Mouse (Mus musculus) CH12.LX (cell line): ENCODE measurements around the gene Spats2. TPM values are rescaled to one million over a fixed set of nuclear protein-coding genes. Genes with fewer than 3 reads are reported as not detected.

ENCODE experiments used
- DNase-seq: peaks from one replicate; pipeline ENCODE4 v3.0.0-alpha.2; 2013; ENCODE audit errors: extremely low read depth
- H3K27ac ChIP-seq: 2 replicates; pipeline ENCODE4 v1.5.1; 2012; ENCODE audit warnings: low read depth, mild to moderate bottlenecking, control low read depth, moderate library complexity; ENCODE audit not compliant: insufficient read depth
- H3K27me3 ChIP-seq: replicated peaks from 2 replicates; pipeline ENCODE3; 2012; ENCODE audit warnings: inconsistent platforms
- H3K36me3 ChIP-seq, 2 experiments: replicated peaks in 1 of 2; 2 replicates each; pipeline versions ENCODE3 to v1.6.1; 2012; ENCODE audit warnings: inconsistent platforms in 1 of 2, low read length in 1 of 2, mild to moderate bottlenecking in 1 of 2, mixed read lengths in 1 of 2, moderate library complexity in 1 of 2; ENCODE audit not compliant: control insufficient read depth in 1 of 2, insufficient read depth in 1 of 2
- H3K4me1 ChIP-seq, 2 experiments: 2 replicates each; pipeline ENCODE4 v1.6.1; 2012; ENCODE audit warnings: inconsistent platforms in 1 of 2, moderate library complexity in 1 of 2; ENCODE audit not compliant: insufficient read depth in 2 of 2, control insufficient read depth in 1 of 2
- H3K4me2 ChIP-seq: 2 replicates; pipeline ENCODE4 v1.6.1; 2012; ENCODE audit warnings: low read depth, mild to moderate bottlenecking, control low read depth; ENCODE audit not compliant: poor library complexity, insufficient read depth, severe bottlenecking
- H3K4me3 ChIP-seq, 3 experiments: fragments of 150-350 bp in 1 of 3; sonication (generic) in 1 of 3; replicated peaks in 1 of 3; 2 replicates each; pipeline versions ENCODE3 to v1.5.1; 2011 to 2012; ENCODE audit warnings: low read depth in 2 of 3, low read length in 2 of 3, mild to moderate bottlenecking in 2 of 3, moderate library complexity in 2 of 3, control low read depth in 1 of 3, improper control_type of control experiment in 1 of 3, inconsistent platforms in 1 of 3, mixed read lengths in 1 of 3; ENCODE audit not compliant: poor library complexity in 1 of 3
- H3K79me2 ChIP-seq: replicated peaks from 2 replicates; pipeline ENCODE4 v1.6.1; 2012; ENCODE audit warnings: mild to moderate bottlenecking, moderate library complexity; ENCODE audit not compliant: control insufficient read depth, poor library complexity, insufficient read depth, severe bottlenecking; ENCODE audit errors: extremely low read depth
- H3K9ac ChIP-seq: 2 replicates; pipeline ENCODE4 v1.6.1; 2012; ENCODE audit warnings: low read depth, mild to moderate bottlenecking, control low read depth, moderate library complexity; ENCODE audit not compliant: insufficient read depth
- H3K9me3 ChIP-seq: replicated peaks from 2 replicates; pipeline ENCODE3; 2012; ENCODE audit warnings: low read length, inconsistent platforms, mixed read lengths
- BHLHE40 ChIP-seq: IDR thresholded peaks from 2 replicates; pipeline ENCODE4 v1.6.1; 2011; ENCODE audit warnings: mild to moderate bottlenecking, low read depth, low read length, improper control_type of control experiment
- CHD2 ChIP-seq: IDR thresholded peaks from 2 replicates; pipeline ENCODE4 v1.6.1; 2011; ENCODE audit warnings: low read length, improper control_type of control experiment
- E2F4 ChIP-seq: IDR thresholded peaks from 2 replicates; pipeline ENCODE4 v1.6.1; 2011; ENCODE audit warnings: low read depth, low read length, improper control_type of control experiment; ENCODE audit not compliant: insufficient replicate concordance
- ETS1 ChIP-seq: conservative IDR thresholded peaks from 2 replicates; pipeline ENCODE4 v1.6.1; 2012; ENCODE audit warnings: low read depth, mild to moderate bottlenecking, inconsistent platforms, low read length, improper control_type of control experiment, moderate library complexity
- IRF4 ChIP-seq: IDR thresholded peaks from 2 replicates; pipeline ENCODE4 v1.6.1; 2014; ENCODE audit warnings: low read depth, mild to moderate bottlenecking, inconsistent platforms, low read length, improper control_type of control experiment
- JUN ChIP-seq: IDR thresholded peaks from 2 replicates; pipeline ENCODE4 v1.6.1; 2011; ENCODE audit warnings: low read depth, mild to moderate bottlenecking, low read length, improper control_type of control experiment, moderate library complexity; ENCODE audit not compliant: insufficient read depth
- MAFK ChIP-seq: IDR thresholded peaks from 2 replicates; pipeline ENCODE4 v1.6.1; 2011; ENCODE audit warnings: low read length, improper control_type of control experiment; ENCODE audit not compliant: insufficient replicate concordance
- MAZ ChIP-seq: IDR thresholded peaks from 2 replicates; pipeline ENCODE4 v1.6.1; 2012; ENCODE audit warnings: low read depth, mild to moderate bottlenecking, inconsistent platforms, low read length, improper control_type of control experiment, moderate library complexity
- MEF2A ChIP-seq: IDR thresholded peaks from 2 replicates; pipeline ENCODE4 v1.6.1; 2014; ENCODE audit warnings: low read depth, mild to moderate bottlenecking, inconsistent platforms, low read length, improper control_type of control experiment, borderline replicate concordance
- MYC ChIP-seq: IDR thresholded peaks from 2 replicates; pipeline ENCODE4 v1.6.1; 2011; ENCODE audit warnings: low read depth, mild to moderate bottlenecking, improper control_type of control experiment, low read length
- NELFE ChIP-seq: IDR thresholded peaks from 2 replicates; pipeline ENCODE4 v1.6.1; 2011; ENCODE audit warnings: low read depth, low read length, improper control_type of control experiment
- POLR2A ChIP-seq: IDR thresholded peaks from 2 replicates; pipeline ENCODE4 v1.6.1; 2011; ENCODE audit warnings: low read depth, mild to moderate bottlenecking, improper control_type of control experiment, low read length
- RCOR1 ChIP-seq: conservative IDR thresholded peaks from 2 replicates; pipeline ENCODE4 v1.6.1; 2012; ENCODE audit warnings: low read depth, mild to moderate bottlenecking, inconsistent platforms, low read length, improper control_type of control experiment
- TBP ChIP-seq: conservative IDR thresholded peaks from 2 replicates; pipeline ENCODE4 v1.6.1; 2011; ENCODE audit warnings: low read depth, low read length, improper control_type of control experiment
- TCF12 ChIP-seq: IDR thresholded peaks from 2 replicates; pipeline ENCODE4 v1.6.1; 2014; ENCODE audit warnings: low read depth, mild to moderate bottlenecking, inconsistent platforms, low read length, improper control_type of control experiment
- USF2 ChIP-seq: conservative IDR thresholded peaks from 2 replicates; pipeline ENCODE4 v1.6.1; 2011; ENCODE audit warnings: low read depth, low read length, improper control_type of control experiment
- ZKSCAN1 ChIP-seq: IDR thresholded peaks from 2 replicates; pipeline ENCODE4 v1.6.1; 2012; ENCODE audit warnings: low read depth, inconsistent platforms, low read length, improper control_type of control experiment, borderline replicate concordance
- ZMIZ1 ChIP-seq: IDR thresholded peaks from 2 replicates; pipeline ENCODE4 v1.6.1; 2012; ENCODE audit warnings: low read depth, mild to moderate bottlenecking, inconsistent platforms, low read length, improper control_type of control experiment
- ZNF384 ChIP-seq: IDR thresholded peaks from 2 replicates; pipeline ENCODE4 v1.6.1; 2012; ENCODE audit warnings: low read depth, low read length, improper control_type of control experiment, inconsistent platforms
- dilution Hi-C: fragments of 300-500 bp; cut with MboI; formaldehyde crosslinking; loops from 2 replicates; pipeline ENCODE4 v1.14.3; 2020; ENCODE audit warnings: low sequenced_read_pairs; ENCODE audit not compliant: extremely low pct_unique_long_range_greater_than_20kb, extremely low pct_ligation_motif_present
- in situ Hi-C: fragments of 300-500 bp; cut with MboI; formaldehyde crosslinking; loops from 3 replicates; pipeline ENCODE4 v1.14.3; 2019; ENCODE audit warnings: low sequenced_read_pairs, low pct_ligation_motif_present, low pct_unique_long_range_greater_than_20kb, mixed read lengths
- polyA plus RNA-seq: library from polyadenylated mRNA; unstranded; fragments of >175 nt; gene quantifications from 2 replicates; pipeline ENCODE4 v1.2.1, GENCODE M21; 2012; ENCODE audit warnings: low read depth; ENCODE audit not compliant: insufficient read length
- total RNA-seq, 2 experiments: library from RNA; depleted of rRNA; stranded (reverse); fragments of 300-350 nt in 1 of 2; fragments of >200 nt in 1 of 2; gene quantifications; 2 replicates each; pipeline ENCODE4 v1.2.3; 2012 to 2014

Gene Spats2
- total and polyA plus RNA-seq, 3 experiments = 26.5 to 81.0 (median 68.3) TPM

- peaks cover 68% of the 10 kb centered on the region for H3K27me3 ChIP-seq
- no peaks in the 10 kb centered on the region for H3K79me2 ChIP-seq
- DNase-seq = no peak
- H3K4me2 ChIP-seq = no peak overlapping the region
- no peaks in the 10 kb centered on the region for H3K36me3 ChIP-seq
- TF ChIP-seq ZNF384 (no peak), POLR2A (no peak), MAFK (no peak), E2F4 (no peak), CHD2 (no peak), MEF2A (no peak), ETS1 (no peak)
- H3K9ac ChIP-seq = no peak overlapping the region
- in situ Hi-C loops (no loop called here), dilution Hi-C loops (no loop called here)
- H3K9me3 ChIP-seq = no peaks in the 10 kb centered on the region
- no peak overlapping the region for H3K4me3 ChIP-seq
- H3K4me1 ChIP-seq = peaks cover 0 to 18% of the 10 kb centered on the region in 2 experiments; a peak in 2 of 4 replicates
- no peak overlapping the region for H3K27ac ChIP-seq
These were observed 95.7 kb downstream of the Spats2 start for GRCm38 (mm10) chr15:99221315-99221952.

GRCm38 (mm10) chr15:99222794-99223584 is 97.3 kb downstream of the Spats2 start:
- TF ChIP-seq JUN = no peak
- H3K4me1 ChIP-seq = peaks cover 0 to 18% of the 10 kb centered on the region in 2 experiments; a peak in 2 of 4 replicates
- H3K9ac ChIP-seq = no peak overlapping the region
- H3K79me2 ChIP-seq = no peaks in the 10 kb centered on the region
- H3K4me2 ChIP-seq = peak overlapping the region; percentile 79
- dilution Hi-C loops (no loop called here), in situ Hi-C loops (no loop called here)
- H3K9me3 ChIP-seq = no peaks in the 10 kb centered on the region
- DNase-seq = no peak
- peaks cover 83% of the 10 kb centered on the region for H3K27me3 ChIP-seq
- H3K4me3 ChIP-seq = peak overlapping the region in 2 of 3 experiments; percentile 34 to 40
- no peaks in the 10 kb centered on the region for H3K36me3 ChIP-seq
- H3K27ac ChIP-seq = no peak overlapping the region

GRCm38 (mm10) chr15:99223585-99224207 is 98.0 kb downstream of the Spats2 start:
- Histone ChIP-seq H3K9ac (peak overlapping the region; percentile 16; the same call in 1 of the 2 replicates), H3K27me3 (peaks cover 91% of the 10 kb centered on the region), H3K27ac (no peak overlapping the region), H3K9me3 (no peaks in the 10 kb centered on the region), H3K36me3 (no peaks in the 10 kb centered on the region), H3K79me2 (no peaks in the 10 kb centered on the region), H3K4me1 (peaks cover 0 to 18% of the 10 kb centered on the region in 2 experiments; a peak in 2 of 4 replicates), H3K4me3 (peak overlapping the region; percentile 16 to 40 (median 34)), H3K4me2 (peak overlapping the region; percentile 79)
- DNase-seq = no peak
- dilution Hi-C loops (no loop called here), in situ Hi-C loops (no loop called here)
- TF ChIP-seq USF2 (no peak), MYC (no peak), ZNF384 (no peak), TBP (no peak), RCOR1 (no peak), NELFE (no peak), ZMIZ1 (no peak), ZKSCAN1 (no peak), TCF12 (no peak), MAZ (no peak), IRF4 (no peak), BHLHE40 (no peak), E2F4 (no peak)
